Mouse (Mus musculus) liver, adult (tissue): ENCODE results near the gene Ifit2.

Source experiments
- GATA4 ChIP-seq: IDR thresholded peaks from 2 replicates; pipeline ENCODE4 v1.6.1; 2014; ENCODE audit warnings: mild to moderate bottlenecking, low read length; ENCODE audit not compliant: insufficient replicate concordance

Gene Ifit2

GRCm38 (mm10) chr19:34526941-34527682 is 23.4 kb upstream of the Ifit2 start, which contains the start of gene Lipa:
TSS of gene Lipa (minus strand) at chr19:34527474.
- no peak for TF ChIP-seq GATA4

GRCm38 (mm10) chr19:34532061-34532751 is 18.3 kb upstream of the Ifit2 start:
- TF ChIP-seq GATA4: no peak

GRCm38 (mm10) chr19:34539422-34539821 is 11.1 kb upstream of the Ifit2 start:
- TF ChIP-seq GATA4: no peak

- no peak for TF ChIP-seq GATA4
Observed at GRCm38 (mm10) chr19:34546211-34546610, 4.3 kb upstream of the Ifit2 start.

- TF ChIP-seq GATA4: no peak
Observed at GRCm38 (mm10) chr19:34547976-34548375, 2.5 kb upstream of the Ifit2 start.

GRCm38 (mm10) chr19:34550205-34550533 is 325 bp upstream of the Ifit2 start:
- TF ChIP-seq GATA4: no peak

GRCm38 (mm10) chr19:34551981-34552380 is 1.5 kb downstream of the Ifit2 start:
- no peak for TF ChIP-seq GATA4

GRCm38 (mm10) chr19:34553021-34553420 is 2.5 kb downstream of the Ifit2 start:
- no peak for TF ChIP-seq GATA4

- no peak for TF ChIP-seq GATA4
Observed at GRCm38 (mm10) chr19:34553522-34553921, 3.0 kb downstream of the Ifit2 start.

GRCm38 (mm10) chr19:34554061-34554460 is 3.6 kb downstream of the Ifit2 start:
- no peak for TF ChIP-seq GATA4

- no peak for TF ChIP-seq GATA4
Observed at GRCm38 (mm10) chr19:34556621-34557020, 6.1 kb downstream of the Ifit2 start.

GRCm38 (mm10) chr19:34562556-34562955 is 12.1 kb downstream of the Ifit2 start:
- peak; percentile 57; the same call in 1 of the 2 replicates for TF ChIP-seq GATA4

- no peak for TF ChIP-seq GATA4
Observed at GRCm38 (mm10) chr19:34566178-34566784, 15.8 kb downstream of the Ifit2 start.

- no peak for TF ChIP-seq GATA4
Observed at GRCm38 (mm10) chr19:34568988-34569895, 18.7 kb downstream of the Ifit2 start.

- TF ChIP-seq GATA4: no peak
Observed at GRCm38 (mm10) chr19:34569896-34570476, 19.5 kb downstream of the Ifit2 start.

GRCm38 (mm10) chr19:34571080-34571479 is 20.6 kb downstream of the Ifit2 start:
- TF ChIP-seq GATA4: no peak
